Mouse (Mus musculus) midbrain, embryonic 12.5 days (tissue): ENCODE data around the gene Arhgap27. TPM values are rescaled to one million over a fixed set of nuclear protein-coding genes. Genes with fewer than 3 reads are reported as not detected.
"Not testable (repeated sequence)": the region's sequence is repeated elsewhere in the genome, so short reads cannot be mapped to it uniquely, and the experiment has no call there.

Source experiments
- ATAC-seq: fragments of 200-750 bp; cut with Nextera tagmentation; 2 replicates; pipeline ENCODE4 v1.8.0; 2017; ENCODE audit warnings: low read depth, moderate TSS enrichment, moderate library complexity; ENCODE audit not compliant: low FRiP score
- H3K27ac ChIP-seq: fragments of 300-500 bp; sonication (generic); replicated peaks from 2 replicates; pipeline ENCODE4 v1.5.1; 2016; ENCODE audit warnings: mild to moderate bottlenecking
- H3K27me3 ChIP-seq: fragments of 300-500 bp; sonication (generic); 2 replicates; pipeline ENCODE4 v1.6.1; 2016; ENCODE audit warnings: mild to moderate bottlenecking
- H3K36me3 ChIP-seq: fragments of 300-500 bp; sonication (generic); 2 replicates; pipeline ENCODE4 v1.6.1; 2016
- H3K4me1 ChIP-seq: fragments of 300-500 bp; sonication (generic); 2 replicates; pipeline ENCODE4 v1.6.1; 2016
- H3K4me2 ChIP-seq: fragments of 300-500 bp; sonication (generic); replicated peaks from 2 replicates; pipeline ENCODE4 v1.6.1; 2016; ENCODE audit warnings: mild to moderate bottlenecking, moderate library complexity
- H3K4me3 ChIP-seq: fragments of 300-500 bp; sonication (generic); 2 replicates; pipeline ENCODE4 v1.5.1; 2016; ENCODE audit warnings: mild to moderate bottlenecking
- H3K9ac ChIP-seq: fragments of 300-500 bp; sonication (generic); replicated peaks from 2 replicates; pipeline ENCODE4 v1.6.1; 2016; ENCODE audit warnings: mild to moderate bottlenecking, moderate library complexity
- H3K9me3 ChIP-seq: fragments of 300-500 bp; sonication (generic); 2 replicates; pipeline ENCODE4 v1.6.1; 2016; ENCODE audit warnings: mild to moderate bottlenecking
- WGBS: fragments of 180-500 bp; shearing (Covaris S2); methylation state at CpG from one replicate; pipeline ENCODE4 v1.1.7; 2016; 5-methylcytosine and 5-hydroxymethylcytosine counted together
- polyA plus RNA-seq: library from polyadenylated mRNA; unstranded; fragments of >200 nt; fragmentation: Nextera tagmentation; extraction: Ambion mirVana; gene quantifications from 2 replicates; pipeline ENCODE4 v1.2.1, GENCODE M21; 2016

Gene Arhgap27
- polyA plus RNA-seq, 1 experiment from 2014 or later, result 4.3 TPM

DNA sequence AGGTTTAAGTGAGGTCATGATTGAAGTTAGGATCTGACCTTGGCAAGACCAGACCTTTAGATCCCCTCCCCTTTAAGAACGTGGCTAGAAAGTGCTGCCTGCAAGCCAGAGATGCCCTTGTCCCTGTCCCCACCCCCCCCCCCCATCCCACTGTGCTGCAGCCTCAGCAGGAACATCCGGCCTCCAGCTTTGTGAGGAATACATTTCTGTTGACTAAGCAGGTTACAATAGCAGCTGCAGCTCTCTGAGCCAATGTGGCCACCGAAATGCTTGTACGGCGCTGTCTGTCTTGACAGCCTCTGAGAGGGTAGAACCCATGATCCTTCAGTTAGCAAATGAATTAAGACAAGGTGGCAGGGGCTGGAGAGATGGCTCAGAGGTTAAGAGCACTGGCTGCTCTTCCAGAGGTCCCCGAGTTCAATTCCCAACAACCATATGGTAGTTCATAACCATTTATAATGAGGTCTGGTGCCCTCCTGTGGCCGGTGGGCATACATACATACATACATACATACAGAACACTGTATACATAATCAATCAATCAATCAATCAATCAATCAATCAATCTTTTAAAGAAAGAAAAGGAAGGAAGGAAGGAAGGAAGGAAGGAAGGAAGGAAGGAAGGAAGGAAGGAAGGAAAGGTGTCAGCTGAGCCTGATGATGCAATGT is 32.7 kb downstream of the Arhgap27 start:
- Histone ChIP-seq H3K4me2 (no peak overlapping the region), H3K4me3 (no peak overlapping the region), H3K36me3 (no peaks in the 10 kb centered on the region), H3K27ac (no peak overlapping the region), H3K27me3 (peaks cover 37% of the 10 kb centered on the region), H3K9ac (no peak overlapping the region), H3K9me3 (no peaks in the 10 kb centered on the region), H3K4me1 (peaks cover 9% of the 10 kb centered on the region; the same call in 1 of the 2 replicates)
- no peak for ATAC-seq
- WGBS, result 71% methylated on average over 7 of the region's 7 CpGs

DNA sequence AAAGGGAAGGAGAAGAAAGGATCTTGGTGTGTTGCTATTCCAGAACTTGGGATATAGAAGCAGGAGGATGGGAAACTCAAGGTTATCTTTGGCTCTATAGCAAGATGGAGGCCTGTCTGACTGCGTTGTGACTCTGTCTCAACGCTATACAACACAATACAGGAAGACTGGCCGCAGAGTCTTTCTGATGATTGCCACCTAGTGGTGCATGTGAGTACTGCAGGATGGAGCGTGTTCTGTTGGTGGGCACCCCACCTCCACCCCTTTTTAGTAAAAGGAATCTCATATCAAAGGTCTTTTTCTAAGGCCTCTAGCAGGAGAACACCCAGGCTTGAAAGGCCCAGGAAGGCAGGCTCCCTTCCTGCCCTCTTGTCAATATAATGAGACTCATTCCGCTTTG is 36.5 kb downstream of the Arhgap27 start:
- Histone ChIP-seq H3K27me3 (peaks cover 6% of the 10 kb centered on the region), H3K9ac (no peak overlapping the region), H3K4me3 (no peak overlapping the region), H3K4me2 (no peak overlapping the region), H3K36me3 (no peaks in the 10 kb centered on the region), H3K9me3 (no peaks in the 10 kb centered on the region), H3K27ac (no peak overlapping the region), H3K4me1 (peaks cover 6% of the 10 kb centered on the region)
- ATAC-seq, result no peak
- 13% methylated on average over 5 of the region's 5 CpGs for WGBS

GRCm38 (mm10) chr11:103325172-103325571 is 38.3 kb downstream of the Arhgap27 start:
- no peaks in the 10 kb centered on the region for H3K9me3 ChIP-seq
- no peak overlapping the region for H3K4me3 ChIP-seq
- H3K4me1 ChIP-seq, result peaks cover 6% of the 10 kb centered on the region
- WGBS, result 20% methylated on average over 8 of the region's 8 CpGs
- ATAC-seq, result peak; percentile 49; the same call in 1 of the 2 replicates
- peaks cover 6% of the 10 kb centered on the region for H3K27me3 ChIP-seq
- no peaks in the 10 kb centered on the region for H3K36me3 ChIP-seq
- no peak overlapping the region for H3K9ac ChIP-seq
- H3K27ac ChIP-seq, result no peak overlapping the region
- H3K4me2 ChIP-seq, result no peak overlapping the region

- no peak for ATAC-seq
- no peak overlapping the region for H3K27ac ChIP-seq
- 60% methylated on average over 13 of the region's 13 CpGs for WGBS
- peaks cover 6% of the 10 kb centered on the region for H3K4me1 ChIP-seq
- no peak overlapping the region for H3K4me2 ChIP-seq
- H3K4me3 ChIP-seq, result no peak overlapping the region
- H3K27me3 ChIP-seq, result peaks cover 6% of the 10 kb centered on the region
- H3K36me3 ChIP-seq, result no peaks in the 10 kb centered on the region
- no peaks in the 10 kb centered on the region for H3K9me3 ChIP-seq
- H3K9ac ChIP-seq, result no peak overlapping the region
These were observed 38.8 kb downstream of the Arhgap27 start for GRCm38 (mm10) chr11:103324723-103325122.

DNA sequence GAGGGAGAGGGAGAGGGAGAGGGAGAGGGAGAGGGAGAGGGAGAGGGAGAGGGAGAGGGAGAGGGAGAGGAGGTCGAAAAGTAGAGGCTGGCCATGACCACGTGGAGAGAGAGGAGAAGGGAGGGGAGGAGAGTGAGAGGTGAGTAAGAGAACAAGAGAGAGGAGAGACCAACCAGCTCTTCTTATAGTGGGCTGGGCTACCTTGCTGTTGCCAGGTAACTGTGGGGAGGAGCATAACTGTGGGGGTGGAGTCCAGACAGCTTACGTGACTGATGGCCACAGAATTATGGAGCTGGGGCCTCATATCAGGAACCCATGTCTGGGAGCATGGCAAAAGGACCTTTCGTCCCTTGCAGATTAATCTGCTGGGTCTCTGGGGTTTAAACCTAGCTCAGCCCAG is 40.7 kb downstream of the Arhgap27 start:
- not testable (repeated sequence) for H3K9ac ChIP-seq, H3K27me3 ChIP-seq, H3K36me3 ChIP-seq, H3K4me3 ChIP-seq, H3K4me1 ChIP-seq, H3K27ac ChIP-seq, ATAC-seq, H3K4me2 ChIP-seq, H3K9me3 ChIP-seq
- WGBS, result 44% methylated on average over 4 of the region's 4 CpGs

GRCm38 (mm10) chr11:103320646-103321045 is 42.8 kb downstream of the Arhgap27 start:
- Histone ChIP-seq H3K4me1 (peaks cover 10% of the 10 kb centered on the region), H3K4me3 (no peak overlapping the region), H3K36me3 (no peaks in the 10 kb centered on the region), H3K27ac (no peak overlapping the region), H3K27me3 (peaks cover 6% of the 10 kb centered on the region), H3K4me2 (no peak overlapping the region), H3K9me3 (no peaks in the 10 kb centered on the region), H3K9ac (no peak overlapping the region)
- no peak for ATAC-seq
- WGBS, result 78% methylated on average over 4 of the region's 4 CpGs

- ATAC-seq, result no peak
- H3K9me3 ChIP-seq, result no peaks in the 10 kb centered on the region
- H3K4me1 ChIP-seq, result peaks cover 10% of the 10 kb centered on the region
- H3K27me3 ChIP-seq, result peaks cover 6% of the 10 kb centered on the region
- no peaks in the 10 kb centered on the region for H3K36me3 ChIP-seq
- WGBS, result 89% methylated on average over 8 of the region's 8 CpGs
- H3K9ac ChIP-seq, result no peak overlapping the region
- H3K27ac ChIP-seq, result no peak overlapping the region
- H3K4me3 ChIP-seq, result no peak overlapping the region
- no peak overlapping the region for H3K4me2 ChIP-seq
These were observed 43.3 kb downstream of the Arhgap27 start for GRCm38 (mm10) chr11:103320196-103320595.

DNA sequence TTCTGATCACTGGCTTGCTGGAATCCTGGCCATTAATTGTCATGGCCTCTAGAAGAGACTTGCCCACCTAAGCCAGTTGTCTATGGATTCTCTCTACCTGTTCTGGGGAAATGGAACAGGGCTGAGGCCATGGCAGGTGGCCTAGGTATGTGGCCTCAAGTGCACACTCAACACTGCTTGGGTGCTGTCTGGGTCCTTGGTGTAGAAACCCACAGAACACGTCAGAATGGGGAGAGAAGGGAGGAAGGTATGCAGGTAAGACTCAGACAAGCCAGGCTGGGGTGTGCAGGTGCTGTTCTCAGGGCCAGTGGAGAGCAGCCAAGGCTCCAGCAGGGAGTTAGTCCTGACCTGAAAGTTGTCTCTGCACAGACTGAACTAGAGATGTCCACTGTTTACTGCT is 45.5 kb downstream of the Arhgap27 start:
- H3K27ac ChIP-seq, result no peak overlapping the region

GRCm38 (mm10) chr11:103315379-103315778 is 48.1 kb downstream of the Arhgap27 start:
- Histone ChIP-seq H3K4me3 (no peak overlapping the region), H3K9me3 (no peaks in the 10 kb centered on the region), H3K36me3 (no peaks in the 10 kb centered on the region), H3K27ac (no peak overlapping the region), H3K27me3 (peaks cover 7% of the 10 kb centered on the region; the same call in 1 of the 2 replicates), H3K4me1 (peaks cover 10% of the 10 kb centered on the region; the same call in 1 of the 2 replicates), H3K9ac (no peak overlapping the region), H3K4me2 (no peak overlapping the region)
- 90% methylated on average over 5 of the region's 5 CpGs for WGBS
- ATAC-seq, result no peak

More for the DNA sequence above, 45.5 kb downstream of the Arhgap27 start:
- no peaks in the 10 kb centered on the region for H3K9me3 ChIP-seq
- H3K27me3 ChIP-seq, result no peaks in the 10 kb centered on the region
- 0 out of 2 replicates have a peak, but pooled peaks cover 4% of the 10 kb centered on the region for H3K4me1 ChIP-seq
- no peak for ATAC-seq
- H3K9ac ChIP-seq, result no peak overlapping the region
- 67% methylated on average over 1 of the region's 1 CpGs for WGBS
- H3K36me3 ChIP-seq, result no peaks in the 10 kb centered on the region
- no peak overlapping the region for H3K4me2 ChIP-seq
- H3K4me3 ChIP-seq, result no peak overlapping the region

DNA sequence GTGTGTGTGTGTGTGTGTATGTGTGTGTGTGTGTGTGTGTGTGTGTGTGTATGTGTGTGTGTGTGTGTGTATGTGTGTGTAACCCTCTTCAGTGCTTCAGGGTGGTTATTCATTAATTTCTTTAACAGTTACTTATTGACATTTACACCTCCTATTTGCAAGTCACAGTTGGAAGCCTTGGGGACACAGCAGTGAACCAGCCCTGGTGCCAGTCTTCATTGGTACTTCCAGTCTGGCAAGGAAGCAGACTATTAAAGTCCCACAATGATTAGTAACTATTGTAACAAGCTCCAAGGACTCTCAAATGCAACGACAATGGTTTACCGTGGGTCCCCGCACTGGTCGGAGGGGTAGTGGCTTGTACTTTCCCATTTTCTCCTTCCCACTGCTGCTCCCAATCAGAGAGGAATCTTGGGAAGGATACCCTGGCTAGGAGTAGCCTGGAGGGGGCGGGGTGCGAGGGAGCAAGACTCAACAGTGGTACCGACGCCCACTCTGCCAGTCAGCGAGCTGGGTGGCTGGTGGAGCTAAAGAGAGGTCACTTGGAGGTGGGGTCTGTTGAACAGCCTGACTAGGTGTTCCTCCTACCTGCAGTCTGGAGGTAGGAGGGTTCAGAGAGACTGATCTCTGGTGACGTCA is 48.6 kb downstream of the Arhgap27 start:
- no peaks in the 10 kb centered on the region for H3K36me3 ChIP-seq
- no peak overlapping the region for H3K27ac ChIP-seq
- no peaks in the 10 kb centered on the region for H3K9me3 ChIP-seq
- no peak overlapping the region for H3K9ac ChIP-seq
- H3K27me3 ChIP-seq, result peaks cover 7% of the 10 kb centered on the region; the same call in 1 of the 2 replicates
- 83% methylated on average over 10 of the region's 10 CpGs for WGBS
- H3K4me3 ChIP-seq, result no peak overlapping the region
- H3K4me1 ChIP-seq, result peaks cover 10% of the 10 kb centered on the region; the same call in 1 of the 2 replicates
- no peak overlapping the region for H3K4me2 ChIP-seq
- no peak for ATAC-seq

GRCm38 (mm10) chr11:103313542-103313941 is 50.0 kb downstream of the Arhgap27 start:
- Histone ChIP-seq H3K4me1 (peaks cover 6% of the 10 kb centered on the region; the same call in 1 of the 2 replicates), H3K4me2 (no peak overlapping the region), H3K4me3 (no peak overlapping the region), H3K9me3 (no peaks in the 10 kb centered on the region), H3K27me3 (peaks cover 7% of the 10 kb centered on the region; the same call in 1 of the 2 replicates), H3K36me3 (no peaks in the 10 kb centered on the region), H3K9ac (no peak overlapping the region), H3K27ac (no peak overlapping the region)
- ATAC-seq, result no peak
- 87% methylated on average over 6 of the region's 6 CpGs for WGBS

DNA sequence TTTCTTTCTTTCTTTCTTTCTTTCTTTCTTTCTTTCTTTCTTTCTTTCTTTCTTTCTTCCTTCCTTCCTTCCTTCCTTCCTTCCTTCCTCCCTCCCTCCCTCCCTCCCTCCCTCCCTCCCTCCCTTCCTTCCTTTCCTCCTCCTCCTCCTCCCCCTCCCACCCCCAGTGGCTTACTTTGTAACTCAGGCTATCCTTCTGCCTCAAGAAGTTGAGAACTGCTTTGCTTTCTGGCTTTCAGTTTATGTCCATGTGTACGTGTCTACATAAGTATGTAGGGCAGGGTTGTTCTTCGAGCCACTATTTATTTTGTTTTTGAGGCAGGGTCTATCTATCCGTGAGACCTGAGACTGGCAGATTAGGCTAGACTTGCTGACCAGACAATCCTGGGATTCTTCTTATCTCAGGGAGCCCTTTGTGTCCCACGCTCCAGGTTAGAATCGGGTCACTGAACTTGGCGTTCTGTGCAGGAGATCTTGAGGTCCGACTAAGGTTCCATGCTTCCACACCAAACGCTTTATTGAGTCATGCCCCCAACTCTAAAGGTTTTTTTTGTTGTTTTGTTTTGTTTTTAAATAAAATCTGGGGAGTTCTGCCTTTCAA is 50.7 kb downstream of the Arhgap27 start:
- no peaks in the 10 kb centered on the region for H3K9me3 ChIP-seq
- peaks cover 6% of the 10 kb centered on the region; the same call in 1 of the 2 replicates for H3K4me1 ChIP-seq
- no peak for ATAC-seq
- no peaks in the 10 kb centered on the region for H3K36me3 ChIP-seq
- peaks cover 7% of the 10 kb centered on the region; the same call in 1 of the 2 replicates for H3K27me3 ChIP-seq
- no peak overlapping the region for H3K9ac ChIP-seq
- WGBS, result 44% methylated on average over 8 of the region's 8 CpGs
- H3K4me3 ChIP-seq, result no peak overlapping the region
- no peak overlapping the region for H3K27ac ChIP-seq
- no peak overlapping the region for H3K4me2 ChIP-seq
